Mouse (Mus musculus) hindbrain, embryonic 15.5 days (tissue): Measurements from ENCODE around the gene Ulk1. TPM values are rescaled to one million over a fixed set of nuclear protein-coding genes. Genes with fewer than 3 reads are reported as not detected.
A peak's percentile ranks its signal among the peaks of the same experiment; 100 is the strongest.

ENCODE experiments used
- ATAC-seq: fragments of 200-750 bp; cut with Nextera tagmentation; 2 replicates; pipeline ENCODE4 v1.8.0; 2017; ENCODE audit warnings: low read depth, moderate number of reproducible peaks, moderate TSS enrichment; ENCODE audit not compliant: low FRiP score
- H3K27ac ChIP-seq: fragments of 300-500 bp; sonication (generic); replicated peaks from 2 replicates; pipeline ENCODE4 v1.5.1; 2015; ENCODE audit warnings: mild to moderate bottlenecking, inconsistent platforms
- H3K27me3 ChIP-seq: fragments of 300-500 bp; sonication (generic); 2 replicates; pipeline ENCODE4 v1.6.1; 2015; ENCODE audit warnings: control low read depth, inconsistent platforms
- H3K36me3 ChIP-seq: fragments of 300-500 bp; sonication (generic); 2 replicates; pipeline ENCODE4 v1.6.1; 2015; ENCODE audit warnings: control low read depth, inconsistent platforms
- H3K4me1 ChIP-seq: fragments of 300-500 bp; sonication (generic); replicated peaks from 2 replicates; pipeline ENCODE4 v1.6.1; 2015; ENCODE audit warnings: control low read depth, inconsistent platforms
- H3K4me2 ChIP-seq: fragments of 300-500 bp; sonication (generic); 2 replicates; pipeline ENCODE4 v1.6.1; 2015; ENCODE audit warnings: moderate library complexity, mild to moderate bottlenecking, inconsistent platforms
- H3K4me3 ChIP-seq: fragments of 300-500 bp; sonication (generic); 2 replicates; pipeline ENCODE4 v1.5.1; 2015; ENCODE audit warnings: mild to moderate bottlenecking, inconsistent platforms
- H3K9ac ChIP-seq: fragments of 300-500 bp; sonication (generic); 2 replicates; pipeline ENCODE4 v1.6.1; 2015; ENCODE audit warnings: inconsistent platforms
- H3K9me3 ChIP-seq: fragments of 300-500 bp; sonication (generic); 2 replicates; pipeline ENCODE4 v1.6.1; 2016; ENCODE audit warnings: control low read depth, inconsistent platforms
- WGBS: fragments of 180-500 bp; shearing (Covaris S2); methylation state at CpG from one replicate; pipeline ENCODE4 v1.1.7; 2015; 5-methylcytosine and 5-hydroxymethylcytosine counted together
- polyA plus RNA-seq: library from polyadenylated mRNA; unstranded; fragments of >200 nt; fragmentation: Nextera tagmentation; extraction: Ambion mirVana; gene quantifications from 2 replicates; pipeline ENCODE4 v1.2.1, GENCODE M21; 2015

Gene Ulk1
- polyA plus RNA-seq, 1 experiment from 2014 or later = 29.5 TPM

DNA sequence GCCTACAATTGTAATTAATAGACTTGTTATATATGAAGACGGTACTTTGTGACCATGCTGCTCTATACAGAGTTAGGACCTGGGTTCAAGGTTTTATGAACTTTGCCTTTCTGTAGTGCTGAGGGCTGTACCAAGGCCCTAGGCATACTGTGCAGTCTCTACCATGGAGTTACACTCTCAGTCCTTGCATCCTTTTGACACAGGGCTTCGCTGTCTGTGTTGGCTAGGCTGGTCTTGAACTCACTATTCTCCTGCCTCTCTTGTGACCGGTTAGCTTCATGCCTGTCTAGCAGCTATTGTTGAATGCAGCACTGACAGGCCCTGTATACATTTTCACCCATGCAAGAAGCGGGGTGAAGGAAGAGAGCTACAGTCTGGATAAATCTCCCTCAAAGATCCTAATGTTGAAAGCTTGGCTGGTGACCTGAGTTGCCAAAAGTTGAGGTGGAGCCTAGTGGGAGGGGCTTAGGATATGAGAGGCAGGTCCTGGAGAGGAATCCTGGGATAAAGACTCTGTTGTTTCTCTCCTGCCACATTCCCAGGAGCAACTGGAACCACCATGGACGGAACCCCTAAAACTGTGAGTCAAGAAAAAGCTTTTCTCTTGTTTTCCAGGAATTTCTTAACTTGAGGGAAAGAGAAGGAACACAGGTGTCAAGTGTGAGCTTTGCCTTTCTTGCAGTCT is 21.3 kb upstream of the Ulk1 start:
- no peaks in the 10 kb centered on the region for H3K27me3 ChIP-seq
- H3K4me3 ChIP-seq = no peak overlapping the region
- no peak for ATAC-seq
- H3K9me3 ChIP-seq = no peaks in the 10 kb centered on the region
- no peaks in the 10 kb centered on the region for H3K36me3 ChIP-seq
- no peak overlapping the region for H3K4me2 ChIP-seq
- no peaks in the 10 kb centered on the region for H3K4me1 ChIP-seq
- H3K27ac ChIP-seq = no peak overlapping the region
- 94% methylated on average over 5 of the region's 5 CpGs for WGBS
- no peak overlapping the region for H3K9ac ChIP-seq

GRCm38 (mm10) chr5:110827576-110827975 is 17.7 kb upstream of the Ulk1 start:
- no peak overlapping the region for H3K27ac ChIP-seq
- no peaks in the 10 kb centered on the region for H3K36me3 ChIP-seq
- H3K4me1 ChIP-seq = no peaks in the 10 kb centered on the region
- no peak overlapping the region for H3K9ac ChIP-seq
- no peaks in the 10 kb centered on the region for H3K9me3 ChIP-seq
- ATAC-seq = no peak
- H3K4me2 ChIP-seq = no peak overlapping the region
- no peak overlapping the region for H3K4me3 ChIP-seq
- H3K27me3 ChIP-seq = no peaks in the 10 kb centered on the region
- 88% methylated on average over 5 of the region's 5 CpGs for WGBS

GRCm38 (mm10) chr5:110826781-110827495 is 17.0 kb upstream of the Ulk1 start:
- Histone ChIP-seq H3K36me3 (no peaks in the 10 kb centered on the region), H3K4me2 (no peak overlapping the region), H3K27me3 (no peaks in the 10 kb centered on the region), H3K9me3 (no peaks in the 10 kb centered on the region), H3K9ac (no peak overlapping the region), H3K4me3 (no peak overlapping the region), H3K27ac (no peak overlapping the region), H3K4me1 (no peaks in the 10 kb centered on the region)
- ATAC-seq = no peak
- 91% methylated on average over 8 of the region's 8 CpGs for WGBS

DNA sequence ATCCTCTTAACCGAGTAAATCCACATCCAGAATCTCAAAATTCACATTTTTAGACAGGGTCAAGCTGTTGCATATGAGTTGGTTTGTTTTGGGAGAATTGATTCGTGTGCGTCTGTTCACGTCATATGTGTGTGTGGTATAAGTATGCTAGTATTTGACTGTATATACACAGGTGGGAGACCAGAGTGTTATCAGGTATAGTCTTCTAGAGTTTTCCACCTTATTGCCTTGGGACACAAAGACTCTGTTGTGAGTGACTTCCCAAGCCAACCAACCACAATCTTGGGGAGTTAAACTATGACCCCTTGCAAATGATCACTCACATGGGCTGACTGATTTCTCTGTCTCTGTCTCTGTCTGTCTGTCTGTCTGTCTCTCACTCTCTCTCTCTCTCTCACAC is 14.5 kb upstream of the Ulk1 start:
- no peaks in the 10 kb centered on the region for H3K4me1 ChIP-seq
- H3K9me3 ChIP-seq = no peaks in the 10 kb centered on the region
- H3K4me3 ChIP-seq = no peak overlapping the region
- no peak overlapping the region for H3K27ac ChIP-seq
- ATAC-seq = no peak
- no peaks in the 10 kb centered on the region for H3K36me3 ChIP-seq
- no peak overlapping the region for H3K9ac ChIP-seq
- WGBS = 86% methylated on average over 4 of the region's 4 CpGs
- no peaks in the 10 kb centered on the region for H3K27me3 ChIP-seq
- no peak overlapping the region for H3K4me2 ChIP-seq

DNA sequence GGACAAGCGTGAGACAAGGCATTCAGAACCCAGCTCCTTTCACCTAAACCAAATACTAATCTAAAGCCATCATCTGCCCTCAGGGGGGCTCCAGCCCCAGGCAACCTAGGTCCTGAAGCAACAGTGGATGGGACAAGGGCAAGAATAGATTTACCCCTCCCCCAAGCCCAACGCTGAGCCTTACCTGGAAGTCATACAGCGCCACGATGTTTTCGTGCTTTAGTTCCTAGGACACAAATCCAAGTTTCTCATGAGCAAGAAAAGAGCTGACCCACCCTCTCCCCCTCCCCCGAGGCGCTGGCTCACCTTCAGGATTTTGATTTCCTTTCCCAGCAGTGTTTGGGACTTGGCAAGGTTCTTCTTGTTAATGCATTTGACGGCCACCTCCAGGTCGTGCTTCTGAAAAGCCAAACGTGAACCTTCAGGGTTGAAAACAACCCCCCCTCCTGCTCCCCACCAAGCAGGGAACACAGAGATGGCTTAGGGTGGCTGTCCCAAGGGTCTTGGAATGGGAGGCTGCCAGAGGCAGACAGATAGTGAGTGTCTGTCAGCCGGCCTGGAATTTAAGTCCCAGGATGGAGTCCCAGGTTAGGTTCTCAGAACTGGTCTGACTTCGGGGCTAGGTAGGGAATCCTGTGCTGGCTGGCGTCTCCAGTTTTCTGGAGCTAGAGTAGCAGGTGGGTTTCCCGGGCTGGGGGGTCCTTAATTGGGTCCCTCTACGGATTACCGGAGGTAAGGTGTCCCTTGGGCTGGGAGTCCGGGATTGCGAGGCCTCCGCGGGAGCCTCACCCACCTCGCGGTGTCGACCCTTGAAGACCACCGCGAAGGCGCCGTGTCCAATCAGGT is 853 bp downstream of the Ulk1 start:
- Histone ChIP-seq H3K27ac (peak overlapping the region; percentile 87), H3K9ac (peak overlapping the region; percentile 75), H3K4me2 (peak overlapping the region; percentile 89), H3K9me3 (no peaks in the 10 kb centered on the region), H3K36me3 (no peaks in the 10 kb centered on the region), H3K27me3 (no peaks in the 10 kb centered on the region), H3K4me3 (peak overlapping the region; percentile 73), H3K4me1 (peaks cover 40% of the 10 kb centered on the region)
- 2% methylated on average over 27 of the region's 27 CpGs for WGBS
- no peak for ATAC-seq

DNA sequence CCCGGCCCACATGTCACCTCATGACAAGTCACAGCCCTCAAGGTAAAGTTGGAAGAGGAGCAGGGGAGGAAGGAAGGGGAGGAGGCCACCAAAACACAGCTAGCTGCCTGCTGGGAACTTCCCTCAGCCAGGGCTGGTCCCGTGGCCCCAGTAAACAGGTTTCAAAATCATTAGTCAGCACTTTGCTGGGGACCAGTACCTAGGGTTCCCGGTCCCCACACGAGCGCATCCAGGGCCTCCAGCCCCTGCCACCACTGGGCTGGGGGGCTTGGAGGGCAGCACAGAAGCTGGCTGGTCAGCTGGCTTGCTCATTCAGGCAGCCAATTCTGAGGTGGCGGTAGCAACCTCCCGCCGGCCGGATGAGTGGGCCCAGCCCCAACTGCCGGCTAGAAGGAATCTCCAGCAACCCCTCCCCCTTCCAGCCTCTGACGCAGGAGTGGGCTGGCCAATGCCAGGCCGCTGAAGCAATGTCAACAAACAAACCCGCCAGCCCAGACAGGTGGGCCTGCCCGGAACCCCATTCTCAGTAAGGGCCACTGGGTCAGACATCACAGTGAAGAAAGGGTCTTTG is 1.8 kb downstream of the Ulk1 start:
- WGBS = 4% methylated on average over 14 of the region's 14 CpGs
- peak overlapping the region; percentile 75 for H3K9ac ChIP-seq
- no peaks in the 10 kb centered on the region for H3K9me3 ChIP-seq
- H3K4me1 ChIP-seq = peaks cover 40% of the 10 kb centered on the region
- H3K4me3 ChIP-seq = peak overlapping the region; percentile 73
- peak overlapping the region; percentile 89 for H3K4me2 ChIP-seq
- no peaks in the 10 kb centered on the region for H3K36me3 ChIP-seq
- peak overlapping the region; percentile 87 for H3K27ac ChIP-seq
- H3K27me3 ChIP-seq = no peaks in the 10 kb centered on the region
- 0 out of 2 replicates have a peak, but pooled peaks have one; percentile 20 for ATAC-seq

GRCm38 (mm10) chr5:110807453-110807852 is 2.4 kb downstream of the Ulk1 start:
- H3K4me3 ChIP-seq = peak overlapping the region; percentile 73
- no peaks in the 10 kb centered on the region for H3K36me3 ChIP-seq
- ATAC-seq = no peak
- H3K4me2 ChIP-seq = peak overlapping the region; percentile 89
- peak overlapping the region; percentile 75; the same call in 1 of the 2 replicates for H3K9ac ChIP-seq
- H3K27me3 ChIP-seq = no peaks in the 10 kb centered on the region
- H3K27ac ChIP-seq = no peak overlapping the region
- 82% methylated on average over 4 of the region's 4 CpGs for WGBS
- no peaks in the 10 kb centered on the region for H3K9me3 ChIP-seq
- peaks cover 40% of the 10 kb centered on the region for H3K4me1 ChIP-seq

GRCm38 (mm10) chr5:110806676-110807075 is 3.2 kb downstream of the Ulk1 start:
- H3K4me2 ChIP-seq = no peak overlapping the region
- H3K36me3 ChIP-seq = no peaks in the 10 kb centered on the region
- no peaks in the 10 kb centered on the region for H3K27me3 ChIP-seq
- H3K9ac ChIP-seq = no peak overlapping the region
- H3K9me3 ChIP-seq = no peaks in the 10 kb centered on the region
- no peak overlapping the region for H3K27ac ChIP-seq
- peaks cover 40% of the 10 kb centered on the region for H3K4me1 ChIP-seq
- 94% methylated on average over 1 of the region's 1 CpGs for WGBS
- H3K4me3 ChIP-seq = no peak overlapping the region
- no peak for ATAC-seq

DNA sequence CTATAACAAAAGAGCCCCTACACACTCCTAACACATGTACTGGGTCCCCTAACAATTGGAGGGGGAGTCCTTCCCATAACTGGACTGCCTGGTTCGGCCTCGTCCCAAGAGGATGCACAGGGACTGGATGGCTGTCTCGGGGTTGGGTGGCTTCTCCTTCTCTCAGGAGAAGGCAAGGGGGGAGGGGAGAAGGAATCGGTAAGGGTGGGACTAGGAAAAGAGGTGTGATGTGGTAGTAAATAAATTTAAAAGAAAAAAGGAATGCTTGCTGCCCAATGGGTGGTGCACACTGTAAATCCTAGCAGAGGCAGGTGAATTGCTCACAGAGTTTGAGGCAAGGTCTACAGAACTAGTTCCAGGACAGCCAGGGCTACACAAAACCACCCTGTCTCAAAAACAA is 3.7 kb downstream of the Ulk1 start:
- Histone ChIP-seq H3K4me2 (no peak overlapping the region), H3K27ac (no peak overlapping the region), H3K9me3 (no peaks in the 10 kb centered on the region), H3K27me3 (no peaks in the 10 kb centered on the region), H3K36me3 (no peaks in the 10 kb centered on the region), H3K4me3 (no peak overlapping the region), H3K9ac (no peak overlapping the region), H3K4me1 (peaks cover 40% of the 10 kb centered on the region)
- 91% methylated on average over 4 of the region's 4 CpGs for WGBS
- no peak for ATAC-seq

GRCm38 (mm10) chr5:110804012-110804743 is 5.7 kb downstream of the Ulk1 start:
- Histone ChIP-seq H3K4me1 (peaks cover 37% of the 10 kb centered on the region), H3K9ac (no peak overlapping the region), H3K9me3 (no peaks in the 10 kb centered on the region), H3K4me3 (no peak overlapping the region), H3K4me2 (no peak overlapping the region), H3K36me3 (no peaks in the 10 kb centered on the region; the same call in 1 of the 2 replicates), H3K27ac (no peak overlapping the region), H3K27me3 (no peaks in the 10 kb centered on the region)
- 81% methylated on average over 7 of the region's 7 CpGs for WGBS
- ATAC-seq = no peak

GRCm38 (mm10) chr5:110802809-110803208 is 7.1 kb downstream of the Ulk1 start:
- H3K4me2 ChIP-seq = no peak overlapping the region
- H3K9me3 ChIP-seq = no peaks in the 10 kb centered on the region
- H3K9ac ChIP-seq = no peak overlapping the region
- H3K27me3 ChIP-seq = no peaks in the 10 kb centered on the region
- ATAC-seq = no peak
- H3K4me3 ChIP-seq = no peak overlapping the region
- peaks cover 23% of the 10 kb centered on the region for H3K4me1 ChIP-seq
- no peak overlapping the region for H3K27ac ChIP-seq
- peaks cover 13% of the 10 kb centered on the region for H3K36me3 ChIP-seq
